Mouse (Mus musculus) CD4-positive helper T cell, adult 2 months (primary cell): ENCODE results near the gene Olfr520.
A peak's percentile ranks its signal among the peaks of the same experiment; 100 is the strongest.
"Not testable (repeated sequence)": the region's sequence is repeated elsewhere in the genome, so short reads cannot be mapped to it uniquely, and the experiment has no call there.

ENCODE experiments used
- DNase-seq: peaks from one replicate; pipeline ENCODE4 v3.0.0-alpha.2; 2012; ENCODE audit warnings: low read depth, missing footprints, low spot score

Gene Olfr520

DNA sequence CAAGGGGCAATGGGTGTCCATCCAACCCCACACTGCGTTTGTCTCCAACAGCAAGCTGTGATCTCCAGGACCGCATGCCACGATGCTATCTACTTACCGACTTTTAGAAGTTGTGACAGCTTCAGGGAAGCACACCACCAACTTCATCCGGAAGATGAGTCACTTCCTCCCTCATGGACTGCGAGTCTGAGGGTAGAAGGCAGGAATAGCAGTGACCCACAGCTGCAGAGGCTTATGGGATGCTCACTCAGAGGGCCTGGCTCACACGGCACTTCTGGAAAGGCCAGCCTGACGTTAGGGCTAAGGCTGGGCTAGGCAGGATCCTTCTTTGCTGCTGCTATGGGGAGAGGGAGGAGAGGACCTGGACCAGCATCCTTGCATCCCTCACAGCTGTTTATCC is 18.9 kb upstream of the Olfr520 start, which contains the start of gene Slco2b1:
Slco2b1 (minus strand) TSS at position 175 of the 400 bp plus-strand sequence.
- DNase-seq, result no peak

DNA sequence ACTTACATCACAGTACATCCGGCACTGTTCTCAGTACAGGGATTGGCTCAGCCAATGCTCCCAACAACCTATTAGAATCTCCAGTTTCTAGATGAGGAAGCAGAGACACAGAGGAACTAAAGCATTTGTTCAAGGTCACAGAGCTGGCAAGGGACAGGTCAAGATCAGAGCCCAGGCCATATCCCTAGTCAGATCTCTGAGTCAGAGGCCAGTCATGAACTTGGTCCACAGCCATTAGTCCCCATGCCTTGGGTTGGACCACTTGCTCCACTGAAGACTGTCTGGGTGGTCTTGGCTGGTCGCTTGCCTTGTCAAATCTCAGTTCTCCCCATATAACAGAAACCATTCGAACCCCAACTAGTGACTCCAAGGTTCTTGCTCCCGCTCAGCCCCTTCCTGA is 17.6 kb upstream of the Olfr520 start:
- DNase-seq, result no peak

DNA sequence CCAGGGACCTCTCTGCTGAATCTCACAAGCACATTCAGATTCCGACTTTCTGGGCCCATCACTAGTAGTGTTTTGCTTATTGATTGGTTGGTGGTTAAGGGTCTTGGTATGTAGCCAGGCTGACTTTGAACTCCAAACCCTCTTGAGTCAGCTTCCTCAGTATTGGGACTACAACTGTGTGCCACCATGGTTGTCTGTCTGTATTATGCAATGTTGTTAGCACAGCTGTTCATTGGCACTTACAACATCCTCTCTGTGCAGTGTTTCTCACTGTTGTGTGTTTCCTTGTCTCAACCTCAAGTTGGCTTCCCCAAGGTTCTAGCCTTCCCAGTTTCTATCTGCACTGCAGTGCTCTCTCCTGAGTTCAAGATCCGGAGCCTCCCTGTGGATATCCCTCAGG is 13.5 kb upstream of the Olfr520 start:
- no peak for DNase-seq

DNA sequence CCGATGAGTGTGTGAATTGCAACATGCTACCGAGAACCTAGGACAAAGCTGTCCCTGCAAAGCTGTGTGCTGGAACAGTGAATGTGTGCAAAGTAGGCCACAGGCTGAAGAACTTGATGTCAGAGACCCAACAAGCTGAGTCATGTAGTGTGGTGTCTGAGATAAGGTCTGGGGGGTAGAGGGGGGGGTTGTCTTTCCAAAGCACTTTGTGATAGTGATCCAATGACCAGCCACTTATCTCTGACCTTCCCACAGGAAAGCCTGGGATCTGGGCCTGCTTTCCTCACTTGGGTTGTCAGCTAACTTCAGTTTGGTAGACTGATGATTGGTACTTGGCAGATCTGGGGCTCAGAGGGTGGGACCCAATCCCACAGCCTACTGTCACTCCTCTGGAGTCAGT is 4.5 kb downstream of the Olfr520 start:
- DNase-seq, result no peak

DNA sequence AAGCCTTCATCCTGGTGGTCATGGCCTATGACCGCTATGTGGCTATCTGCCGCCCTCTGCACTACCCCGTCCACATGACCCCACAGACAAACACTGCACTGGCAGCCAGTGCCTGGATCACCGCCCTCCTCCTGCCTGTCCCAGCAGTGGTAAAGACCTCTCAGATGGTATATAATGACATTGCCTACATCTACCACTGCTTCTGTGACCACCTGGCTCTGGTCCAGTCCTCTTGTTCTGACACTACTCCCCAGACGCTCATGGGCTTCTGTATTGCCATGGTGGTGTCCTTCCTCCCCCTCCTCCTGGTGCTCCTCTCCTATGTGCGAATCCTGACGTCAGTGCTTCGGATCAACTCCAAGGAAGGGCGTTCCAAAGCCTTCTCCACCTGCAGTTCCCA is 5.4 kb downstream of the Olfr520 start:
- not testable (repeated sequence) for DNase-seq

DNA sequence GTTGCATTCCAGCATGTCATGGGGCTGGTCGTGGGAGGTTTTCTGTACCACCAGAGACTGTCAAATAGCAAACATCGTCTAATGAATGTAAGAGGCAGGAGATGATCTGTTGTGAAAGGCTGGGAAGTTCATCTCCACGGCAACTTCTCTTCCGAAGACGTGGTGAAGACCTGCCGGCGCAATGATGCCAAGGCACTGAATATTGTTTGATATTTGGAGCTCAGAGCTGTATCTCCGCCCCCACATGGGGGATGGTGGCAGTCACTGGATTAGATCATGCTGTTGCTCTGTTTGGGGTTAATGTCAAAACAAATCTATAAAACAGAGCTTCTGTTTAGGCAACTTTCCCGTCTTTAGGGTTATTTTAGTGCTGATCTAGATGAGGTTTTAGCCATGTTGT is 9.2 kb downstream of the Olfr520 start:
- no peak for DNase-seq

DNA sequence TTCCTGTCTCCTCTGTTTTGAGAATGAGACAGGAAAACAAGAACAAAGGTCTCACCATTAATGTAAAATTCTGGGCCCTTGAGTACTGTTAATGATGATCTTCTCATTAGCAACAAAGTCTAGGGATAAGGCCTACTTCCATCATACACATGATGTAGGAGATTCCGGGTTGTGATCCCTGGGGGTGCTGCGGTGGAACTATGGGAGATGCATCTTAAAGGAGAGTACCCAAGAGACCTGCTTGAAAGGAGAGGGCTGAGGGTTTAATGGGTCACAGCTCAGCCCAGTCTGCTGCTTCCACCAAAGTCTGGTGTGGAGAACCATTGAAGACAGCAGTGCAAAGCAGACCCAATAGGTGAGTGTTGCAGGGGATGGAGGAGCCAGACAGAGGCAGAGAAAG is 33.1 kb downstream of the Olfr520 start, which contains the start of gene Olfr521:
Olfr521 (plus strand) TSS at position 301 of the 400 bp plus-strand sequence.
- no peak for DNase-seq

DNA sequence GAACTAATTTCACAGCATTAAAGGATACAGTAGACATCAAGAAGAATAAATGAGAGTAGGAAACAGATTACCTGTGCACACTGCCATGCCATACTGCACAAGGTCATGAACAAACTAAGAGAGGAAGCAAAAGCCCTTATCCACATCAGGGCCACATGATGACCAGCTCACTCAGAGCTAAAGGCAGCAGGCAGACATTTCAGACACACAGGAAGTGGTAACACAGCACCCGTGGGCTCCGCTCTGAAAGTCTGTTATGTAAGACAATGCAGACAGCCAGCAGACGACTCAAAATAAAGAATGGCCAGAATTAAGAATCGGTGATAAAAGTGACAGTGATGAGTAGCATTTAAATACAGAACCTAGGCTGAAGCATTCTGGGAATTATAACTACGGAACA is 51.3 kb downstream of the Olfr520 start:
- peak; percentile 26 for DNase-seq

DNA sequence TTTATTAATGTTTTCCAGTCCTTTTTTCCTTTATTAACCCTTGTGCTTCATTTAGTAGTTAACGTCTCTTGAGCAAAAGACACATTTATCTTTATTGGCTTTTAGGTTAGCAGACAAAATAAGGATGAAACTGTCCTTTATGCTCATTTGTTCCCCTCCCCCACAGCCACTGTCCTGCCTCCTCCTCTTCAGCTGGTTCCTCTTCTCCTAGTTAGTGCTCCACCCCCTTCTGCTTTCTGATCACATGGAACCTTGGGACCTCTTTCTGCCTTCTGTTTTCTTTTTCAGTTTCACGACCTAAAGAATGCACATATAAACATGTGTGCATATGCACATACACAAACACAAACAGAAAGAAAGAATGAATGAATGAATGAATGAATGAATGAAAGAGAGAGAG is 51.8 kb downstream of the Olfr520 start:
- no peak for DNase-seq

DNA sequence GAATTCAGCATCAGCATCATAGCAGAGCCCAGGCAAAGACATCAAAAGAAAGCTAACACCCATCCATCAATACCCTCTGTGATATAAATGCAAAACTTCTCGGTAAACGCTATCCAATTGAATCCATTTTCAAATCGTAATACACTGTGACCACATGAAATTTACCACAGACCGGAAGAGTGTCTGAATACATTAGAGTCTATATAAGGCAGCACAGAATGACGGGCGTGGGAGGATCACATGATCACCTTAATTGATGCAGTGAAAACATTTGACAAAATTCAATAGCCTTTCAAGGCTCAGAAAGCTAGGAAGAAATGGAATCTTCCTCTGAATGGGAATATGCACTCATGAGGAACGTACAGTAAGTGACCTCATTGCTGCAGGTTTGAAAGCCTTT is 53.3 kb downstream of the Olfr520 start:
- DNase-seq, result peak; percentile 40

DNA sequence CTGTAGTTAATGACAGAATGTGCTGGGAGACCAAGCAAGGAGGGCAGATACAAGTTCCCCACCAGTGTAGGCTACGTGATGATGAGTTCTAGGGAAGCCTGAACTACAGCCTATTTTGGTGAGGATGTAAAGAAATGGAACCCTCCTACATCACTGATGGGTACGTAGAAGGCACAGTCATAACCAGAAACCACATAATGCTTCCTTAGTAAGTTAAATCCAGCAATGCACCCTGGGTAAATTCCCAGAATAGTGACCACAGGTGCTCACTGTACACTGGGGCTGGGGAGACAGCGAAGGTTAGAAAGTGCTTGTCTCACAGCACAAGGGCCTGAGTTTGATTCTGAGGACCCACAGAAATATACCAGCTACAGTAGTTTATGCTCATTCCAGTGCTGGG is 55.5 kb downstream of the Olfr520 start:
- peak; percentile 8 for DNase-seq
